Mouse (Mus musculus): ENCODE measurements around the gene Spdye4a. TPM values are rescaled to one million over a fixed set of nuclear protein-coding genes. Genes with fewer than 3 reads are reported as not detected.
A peak's percentile ranks its signal among the peaks of the same experiment; 100 is the strongest.

Gene Spdye4a
- total RNA-seq (2021): not detected in 2 replicates
- long read RNA-seq, experiment 1: 0 reads
- long read RNA-seq, experiment 2: 0 reads

DNA sequence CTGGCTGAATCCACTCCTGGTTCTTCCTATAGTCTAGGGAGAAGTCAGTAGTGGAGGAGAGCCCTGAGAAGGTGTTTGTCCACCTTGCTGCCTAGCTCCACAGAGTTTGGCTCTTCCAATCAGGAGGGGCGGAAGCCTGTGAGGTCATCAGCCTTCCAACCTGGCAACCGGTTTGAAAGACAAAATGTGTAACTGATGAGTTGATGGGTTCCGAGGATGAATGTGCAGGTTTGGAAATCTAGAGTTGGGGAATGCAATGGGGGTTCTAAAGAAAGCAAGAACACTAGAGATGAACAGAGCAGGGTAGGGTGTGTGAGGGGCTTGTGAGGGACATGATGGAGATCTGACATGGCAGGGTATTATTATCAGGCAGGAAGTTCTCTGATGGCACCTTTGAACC lies at the start of gene Spdye4a:
TSS of gene Spdye4a (minus strand) at position 101 of the 400 bp plus-strand sequence.
- no peak for DNase-seq

DNA sequence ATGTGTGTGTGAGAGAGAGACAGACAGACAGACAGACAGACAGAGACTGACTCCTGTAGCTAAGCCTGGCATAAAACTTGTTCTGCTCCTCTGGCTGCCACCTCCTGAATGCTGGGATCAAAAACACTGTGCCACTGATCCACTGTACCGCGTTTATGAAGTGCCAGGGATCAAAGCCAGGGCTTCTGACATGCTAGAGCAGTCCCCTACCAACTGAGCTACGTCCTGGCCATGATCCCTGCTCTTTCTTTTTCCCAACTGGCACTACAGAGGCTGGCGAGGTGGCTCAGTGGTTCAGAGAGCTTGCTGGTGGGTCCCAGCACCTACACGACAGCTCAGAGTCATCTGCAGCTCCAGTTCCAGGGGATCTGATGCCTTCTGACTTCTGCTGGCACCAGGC lies 49.1 kb upstream of the Spdye4a start:
- no peak for DNase-seq

DNA sequence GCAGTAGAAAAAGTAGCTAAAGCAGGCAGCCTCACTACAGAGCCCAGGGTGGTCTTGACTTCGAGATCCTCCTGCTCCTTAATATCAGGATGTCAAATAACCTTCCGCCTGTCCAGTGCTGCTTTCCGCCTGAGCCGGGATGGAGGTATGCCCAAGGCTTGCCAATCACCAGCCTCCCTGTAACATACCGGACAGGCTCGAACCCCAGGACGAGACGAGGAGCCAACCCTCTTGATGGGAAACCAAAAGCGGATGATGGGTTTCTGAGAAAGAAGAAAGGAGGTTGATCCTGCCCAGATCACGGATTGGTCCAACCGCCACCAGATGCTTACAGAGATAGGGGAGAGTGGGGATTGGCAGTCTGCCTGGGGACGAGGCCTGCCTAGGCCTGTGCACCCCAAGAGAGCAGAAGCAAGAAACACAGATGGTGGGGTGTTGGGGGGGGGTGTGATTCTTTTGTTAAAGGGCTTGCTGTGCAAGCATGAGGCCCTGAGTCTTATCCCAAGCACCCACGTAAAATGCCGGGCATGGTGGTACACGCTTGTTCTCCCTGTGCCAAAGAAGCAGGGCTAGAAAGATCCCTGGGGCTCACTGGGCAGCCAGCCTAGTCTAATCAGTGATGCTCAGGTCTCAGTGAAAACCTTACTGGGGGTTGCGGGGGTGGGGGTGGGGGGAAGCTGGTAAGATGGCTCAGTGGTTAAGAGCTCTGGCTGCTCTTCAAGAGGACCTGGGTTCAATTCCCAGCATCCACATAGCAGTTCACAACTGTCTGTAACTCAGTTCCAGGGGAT lies 46.0 kb upstream of the Spdye4a start:
- DNase-seq: no peak

DNA sequence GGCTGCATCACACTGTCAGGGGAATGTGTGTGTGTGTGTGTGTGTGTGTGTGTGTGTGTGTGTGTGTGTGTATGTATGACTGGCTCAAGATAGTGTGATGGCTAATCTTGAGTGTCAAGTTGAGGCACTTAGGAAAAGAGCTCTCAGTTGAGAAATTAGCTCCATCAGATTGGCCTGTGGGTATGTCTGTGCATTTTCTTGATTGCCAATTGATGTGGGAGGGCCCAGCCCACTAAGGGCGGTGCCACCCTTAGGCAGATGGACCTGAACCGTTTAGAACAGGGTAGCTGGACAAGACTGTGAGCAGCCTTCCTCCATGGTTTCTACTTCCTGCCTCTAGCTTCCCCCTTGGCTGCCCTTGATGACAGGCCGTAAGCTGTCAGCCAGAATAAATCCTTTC lies 45.4 kb upstream of the Spdye4a start:
- DNase-seq: no peak

DNA sequence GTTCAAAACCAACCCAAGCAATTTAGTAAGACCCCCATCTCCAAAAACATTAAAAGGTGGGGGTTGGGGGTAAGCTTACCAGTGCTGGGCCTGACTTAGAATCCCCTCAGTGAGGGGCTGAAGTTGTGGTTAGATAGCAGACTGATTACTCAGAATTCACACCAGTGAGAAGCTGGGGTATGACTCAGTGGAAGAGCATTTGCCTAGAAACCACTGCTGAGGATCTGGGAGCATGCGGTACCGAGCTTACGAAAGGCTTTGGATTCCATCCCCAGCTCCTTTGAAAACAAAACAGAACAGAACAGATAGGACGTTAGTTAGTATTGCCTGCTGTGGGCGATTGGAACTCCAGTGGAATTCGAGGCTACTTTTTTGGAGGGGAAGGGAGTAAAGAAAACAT lies 45.0 kb upstream of the Spdye4a start:
- no peak for DNase-seq

DNA sequence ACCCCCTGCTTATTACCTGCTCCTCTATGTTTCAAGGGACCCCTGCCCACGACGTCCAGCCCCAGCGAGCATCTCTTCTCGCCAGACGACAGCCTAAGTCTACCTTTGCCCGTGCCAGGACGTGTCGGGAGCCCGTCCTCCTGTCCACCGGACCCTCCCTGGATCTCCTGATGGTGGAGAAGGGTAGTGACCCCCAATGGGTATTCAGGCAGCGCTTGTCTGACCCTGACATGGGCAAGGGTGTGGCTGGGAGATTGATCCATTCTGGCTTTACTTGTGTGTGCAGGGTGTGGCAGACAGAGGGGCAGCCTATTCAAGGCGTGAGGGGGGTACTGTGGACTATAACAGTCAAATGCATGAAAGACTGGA lies 43.4 kb upstream of the Spdye4a start:
- DNase-seq: no peak

DNA sequence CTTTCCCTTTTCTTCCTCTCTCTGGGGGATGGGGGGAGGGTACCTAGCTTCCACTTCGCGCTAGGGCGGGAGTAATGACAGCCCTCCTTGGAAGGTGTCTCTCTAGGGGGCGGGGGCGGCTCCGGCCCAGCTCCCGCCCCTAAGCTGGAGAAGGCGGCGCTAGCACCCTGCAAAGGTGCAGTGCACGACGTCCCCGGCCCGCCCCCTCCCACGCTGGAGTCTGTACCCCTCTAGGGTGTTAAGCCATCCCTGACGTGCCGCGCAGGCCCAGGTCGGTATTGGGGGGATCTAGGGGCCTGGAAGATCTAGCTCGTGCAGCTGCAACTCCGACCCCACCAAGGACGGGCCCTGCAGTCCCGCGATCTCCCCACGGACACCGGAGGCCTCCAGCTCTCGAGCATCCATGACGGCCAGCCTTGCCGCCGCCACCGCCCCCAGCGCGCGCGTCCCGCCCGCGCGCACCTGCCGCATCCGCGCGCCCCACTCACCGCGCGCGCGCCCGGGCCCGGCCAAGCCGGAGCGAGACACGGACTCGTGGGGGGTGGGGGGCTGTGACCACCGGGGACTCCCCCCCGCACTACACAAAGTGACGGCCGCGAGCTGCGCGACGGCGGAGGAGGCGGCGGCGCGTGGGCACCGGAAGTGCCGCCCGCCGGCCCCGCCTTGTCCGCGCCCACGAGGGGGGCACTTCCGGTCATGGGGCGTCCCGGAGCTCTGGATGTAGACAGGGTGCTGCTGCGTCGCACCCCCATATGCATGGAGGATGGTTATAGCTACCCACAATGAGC lies 42.9 kb upstream of the Spdye4a start, which contains the start of gene Zfp316:
TSS of gene Zfp316 (minus strand) at position 660 of the 788 bp plus-strand sequence.
- DNase-seq: peak; percentile 87

DNA sequence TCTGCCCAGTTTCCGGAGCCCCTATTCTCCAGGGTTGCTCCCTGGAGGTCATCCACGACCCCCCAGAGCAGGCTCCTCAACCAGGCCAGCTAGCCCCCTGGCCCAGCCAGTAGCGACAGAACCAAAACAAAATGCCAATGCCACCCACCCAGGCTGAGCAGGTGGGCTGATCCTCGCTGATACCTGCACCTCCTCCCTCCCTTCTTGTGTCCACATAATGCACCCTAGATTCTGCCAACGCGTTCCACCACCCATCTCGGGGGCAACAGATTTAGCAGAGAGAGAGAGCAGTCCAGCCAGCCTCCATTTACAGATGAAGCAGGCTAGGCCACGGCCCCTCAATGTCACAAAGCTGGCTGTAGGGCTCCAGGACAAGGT lies 42.3 kb upstream of the Spdye4a start:
- no peak for DNase-seq

DNA sequence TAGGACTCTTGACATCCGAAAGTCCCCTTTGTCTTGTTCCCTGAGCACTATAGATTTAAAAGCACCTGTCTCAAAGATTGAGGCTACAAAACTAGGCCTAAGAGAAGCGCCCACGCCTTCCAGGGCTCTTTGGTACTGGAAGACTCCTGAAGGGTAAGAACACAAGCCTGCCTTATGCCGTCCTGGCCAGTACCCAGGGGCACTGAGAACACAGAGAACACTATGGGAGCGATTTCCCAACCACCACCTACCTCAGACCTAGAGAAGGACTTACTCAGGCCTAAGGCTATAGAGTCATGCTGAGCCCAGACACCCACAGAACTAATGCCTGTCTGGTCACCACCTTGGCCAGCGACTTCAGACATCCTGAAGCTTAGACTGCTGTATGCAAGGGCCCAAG lies 40.1 kb upstream of the Spdye4a start:
- no peak for DNase-seq

DNA sequence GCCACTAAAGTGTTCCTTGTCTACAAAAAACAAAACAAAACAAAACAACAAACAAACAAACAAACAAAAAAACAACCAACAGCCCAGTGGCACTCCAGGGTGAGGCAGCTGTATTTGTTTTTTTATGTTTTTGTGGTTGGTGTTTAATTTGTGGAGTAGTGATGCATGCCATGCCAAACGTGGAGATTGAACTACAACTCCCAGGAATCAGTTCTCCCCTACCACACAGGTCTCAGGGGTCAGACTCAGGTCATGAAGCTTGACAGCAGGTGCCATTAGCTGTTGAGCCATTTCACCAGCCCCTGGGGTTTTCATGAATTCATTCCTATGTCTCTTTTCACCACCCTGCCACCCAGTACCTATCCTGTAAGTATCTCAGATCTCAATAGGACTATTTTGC lies 38.7 kb upstream of the Spdye4a start:
- no peak for DNase-seq

DNA sequence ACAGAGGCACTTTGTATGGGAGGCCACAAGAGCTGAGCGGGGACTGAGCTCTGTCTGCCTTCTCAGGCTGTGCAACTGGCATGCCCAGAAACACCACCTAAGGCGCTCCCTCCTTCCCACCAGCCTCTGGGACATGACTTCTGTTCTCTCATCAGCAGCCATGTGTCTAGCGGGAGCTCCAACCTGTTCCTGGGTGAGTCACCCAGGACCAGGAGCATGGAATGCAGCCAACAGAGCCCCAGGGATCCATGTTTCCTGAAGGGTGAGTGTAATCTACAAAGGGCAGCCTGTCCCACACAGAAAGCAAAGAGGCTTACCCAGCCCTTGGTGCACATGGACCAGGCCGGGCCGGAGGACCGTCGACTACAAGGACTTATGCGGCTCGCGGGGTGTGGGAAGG lies 38.0 kb upstream of the Spdye4a start:
- peak; percentile 72 for DNase-seq

DNA sequence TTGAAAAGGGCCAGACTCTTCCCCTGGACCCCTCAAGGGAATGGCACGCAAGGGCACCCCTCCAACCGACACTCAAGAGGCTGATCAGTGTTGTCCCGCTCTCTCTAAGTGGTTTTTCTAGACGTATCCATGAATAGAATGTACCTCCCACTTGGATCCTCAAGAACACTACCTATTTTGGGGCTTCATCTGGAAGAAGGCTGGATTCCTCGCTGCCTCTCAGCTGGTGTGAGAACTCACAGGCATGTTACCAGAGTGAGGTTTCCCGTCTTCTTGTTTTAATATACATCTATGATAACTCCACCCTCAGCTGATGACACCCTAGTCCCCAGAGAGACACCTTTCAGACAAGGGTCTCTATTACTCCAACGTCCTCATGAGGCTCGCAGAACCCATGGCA lies 34.9 kb upstream of the Spdye4a start:
- DNase-seq: no peak

DNA sequence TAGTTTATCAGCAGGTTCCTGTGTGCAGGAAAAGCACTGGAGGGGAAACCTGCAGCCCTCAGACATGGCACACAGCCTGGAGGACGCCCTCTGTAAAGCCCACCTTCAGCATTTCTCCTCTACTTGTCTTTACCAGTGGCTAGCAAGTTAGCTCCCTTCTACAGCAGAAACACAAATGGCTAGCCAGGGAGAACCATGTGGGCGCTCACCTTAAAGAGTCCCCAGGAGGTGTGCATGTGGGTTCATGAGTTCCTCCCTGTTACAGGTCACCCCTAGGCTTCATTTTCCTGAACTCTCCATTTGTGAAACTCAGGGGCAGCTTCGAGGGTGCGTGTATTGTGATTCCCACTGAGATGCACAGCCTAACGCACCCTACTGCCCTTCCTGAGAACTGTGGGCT lies 29.1 kb upstream of the Spdye4a start:
- DNase-seq: no peak

DNA sequence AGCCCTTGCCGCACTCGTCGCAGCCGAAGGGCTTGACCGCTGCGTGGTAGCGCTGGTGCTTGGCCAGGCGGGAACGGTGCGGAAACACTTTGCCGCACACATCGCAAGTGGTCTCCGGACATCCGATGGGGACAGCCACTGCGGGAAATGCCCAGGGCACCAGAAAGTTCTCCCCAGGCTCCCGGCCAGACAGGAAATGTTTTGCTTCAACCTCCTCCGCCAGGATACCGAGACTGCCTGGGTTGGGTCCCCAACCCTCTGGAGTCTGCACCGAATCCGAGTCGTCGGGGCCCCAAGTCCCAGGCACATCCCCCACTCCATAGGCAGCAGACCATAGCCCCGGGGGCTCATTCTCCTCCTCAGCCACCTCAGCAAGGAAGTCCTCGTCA lies 28.4 kb upstream of the Spdye4a start:
- no peak for DNase-seq

DNA sequence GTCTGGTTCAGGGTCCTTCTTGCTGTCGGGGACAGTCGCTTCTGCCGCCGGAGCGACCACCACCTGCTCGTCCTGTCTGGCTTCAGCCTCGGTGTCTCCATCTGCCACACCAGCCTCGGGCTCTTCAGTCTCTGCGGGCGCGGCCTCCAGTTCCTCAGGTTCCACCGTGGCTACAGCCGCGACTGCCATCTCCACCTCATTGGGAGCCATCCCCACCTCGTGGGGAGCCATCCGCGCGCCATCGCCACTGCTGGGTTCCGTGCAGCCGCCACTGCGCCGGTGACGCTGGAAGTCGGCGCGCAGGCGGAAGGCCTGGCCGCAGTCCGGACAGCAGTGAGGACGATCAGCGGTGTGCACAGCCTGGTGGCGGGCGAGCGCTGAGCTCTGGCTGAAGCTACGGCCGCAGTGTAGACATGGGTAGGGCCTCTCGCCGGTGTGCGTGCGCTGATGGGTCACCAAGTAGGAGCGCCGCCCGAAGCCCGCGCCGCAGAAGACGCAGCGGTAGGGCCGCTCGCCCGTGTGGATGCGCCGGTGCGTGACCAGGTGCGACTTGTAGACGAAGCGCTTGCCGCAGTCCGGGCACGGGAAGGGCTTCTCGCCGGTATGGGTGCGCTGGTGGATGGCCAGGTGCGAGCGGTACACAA lies 27.9 kb upstream of the Spdye4a start:
- DNase-seq: no peak

DNA sequence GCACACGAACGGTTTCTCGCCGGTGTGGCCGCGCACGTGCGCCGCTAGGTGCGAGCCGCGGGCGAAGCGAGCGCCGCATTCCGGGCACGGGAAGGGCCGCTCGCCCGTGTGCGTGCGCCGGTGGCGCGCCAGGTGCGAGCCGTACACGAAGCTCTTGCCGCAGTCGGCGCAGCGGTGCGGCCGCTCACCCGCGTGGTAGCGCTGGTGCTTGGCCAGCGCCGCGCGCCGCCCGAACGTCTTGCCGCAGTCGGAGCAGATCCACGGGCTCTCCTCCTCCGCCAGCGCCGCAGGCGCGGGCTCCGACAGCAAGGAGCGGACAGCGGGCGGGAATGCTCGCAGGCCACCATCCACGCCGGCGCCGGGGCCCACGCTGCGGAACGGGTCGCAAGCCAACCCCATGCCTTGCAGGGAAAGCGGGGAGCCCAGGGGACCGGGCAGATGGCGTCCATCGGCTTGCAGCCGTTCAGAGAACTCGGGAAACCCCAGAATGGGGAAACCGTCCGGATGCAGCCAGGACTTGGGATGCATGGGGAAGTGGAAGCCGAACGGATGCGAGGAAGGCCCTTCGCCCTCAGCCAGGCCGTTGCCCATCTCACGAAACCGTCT lies 27.3 kb upstream of the Spdye4a start:
- DNase-seq: no peak

DNA sequence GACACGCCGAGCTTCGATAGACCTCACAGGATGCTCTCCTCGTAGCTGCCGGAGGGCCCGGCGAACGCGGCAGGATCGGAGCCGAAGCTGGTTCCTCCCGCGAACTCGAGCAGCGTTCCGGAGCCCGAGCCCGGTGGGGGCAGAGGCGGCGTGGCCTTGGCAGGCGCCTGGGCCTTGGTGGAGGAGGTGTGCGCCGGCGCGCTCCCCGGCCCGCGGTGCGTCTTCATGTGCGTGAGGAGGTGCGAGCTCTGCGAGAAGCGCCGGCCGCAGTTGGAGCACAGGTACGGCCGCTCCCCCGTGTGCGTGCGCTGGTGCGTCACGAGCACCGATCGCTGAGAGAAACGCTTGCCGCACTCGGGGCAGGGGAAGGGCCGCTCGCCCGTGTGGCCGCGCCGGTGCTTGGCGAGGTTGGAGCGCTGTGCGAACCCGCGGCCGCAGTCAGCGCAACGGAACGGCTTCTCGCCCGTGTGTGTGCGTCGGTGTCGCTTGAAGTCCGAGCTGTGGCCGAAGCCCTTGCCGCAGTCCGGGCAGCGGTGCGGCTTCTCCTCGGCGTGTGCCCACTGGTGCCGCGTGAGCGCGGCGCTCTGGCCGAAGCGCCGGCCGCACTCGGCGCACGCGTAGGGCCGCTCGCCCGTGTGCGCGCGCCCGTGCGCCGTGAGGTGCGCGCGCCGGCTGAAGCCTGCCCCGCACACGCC lies 26.6 kb upstream of the Spdye4a start:
- DNase-seq: peak; percentile 35

DNA sequence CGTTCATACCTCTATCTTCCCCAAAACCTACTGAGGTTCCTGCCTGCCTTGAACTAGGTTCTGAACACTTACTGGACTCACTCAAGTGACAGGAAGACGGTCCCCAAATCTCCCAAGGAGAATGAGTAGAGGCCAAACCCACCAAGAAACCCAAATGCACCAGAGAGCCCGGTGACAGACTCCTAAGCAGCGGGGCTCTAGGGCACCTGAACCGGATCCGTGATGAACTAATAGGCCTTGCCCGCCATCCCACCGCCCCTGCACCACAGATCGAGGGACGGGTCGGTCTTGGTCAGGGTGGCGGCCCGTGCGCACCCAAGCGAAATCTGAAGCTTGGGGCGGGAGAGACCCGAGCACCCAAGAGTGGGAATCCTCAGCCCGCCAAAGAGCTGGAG lies 26.1 kb upstream of the Spdye4a start:
- DNase-seq: no peak

DNA sequence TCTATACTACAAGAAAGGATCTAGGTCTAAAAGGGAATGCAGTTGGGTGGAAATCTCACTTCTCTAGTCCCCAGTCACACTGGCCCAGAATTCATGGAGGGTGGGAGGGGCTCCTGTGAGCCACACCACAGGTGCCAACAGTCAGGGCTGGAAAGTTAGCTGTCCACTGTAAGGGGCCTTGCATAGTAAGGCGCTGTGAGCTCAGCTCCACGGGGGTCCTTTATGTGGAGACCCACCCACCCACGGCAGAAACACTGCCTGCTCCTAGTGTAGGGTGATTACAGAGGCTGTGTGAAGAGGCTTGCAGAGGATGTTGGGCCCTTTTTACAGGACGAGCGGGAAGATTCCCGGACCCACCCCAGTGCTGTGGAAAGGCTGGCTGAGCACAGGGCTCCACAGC lies 25.3 kb upstream of the Spdye4a start:
- DNase-seq: no peak

DNA sequence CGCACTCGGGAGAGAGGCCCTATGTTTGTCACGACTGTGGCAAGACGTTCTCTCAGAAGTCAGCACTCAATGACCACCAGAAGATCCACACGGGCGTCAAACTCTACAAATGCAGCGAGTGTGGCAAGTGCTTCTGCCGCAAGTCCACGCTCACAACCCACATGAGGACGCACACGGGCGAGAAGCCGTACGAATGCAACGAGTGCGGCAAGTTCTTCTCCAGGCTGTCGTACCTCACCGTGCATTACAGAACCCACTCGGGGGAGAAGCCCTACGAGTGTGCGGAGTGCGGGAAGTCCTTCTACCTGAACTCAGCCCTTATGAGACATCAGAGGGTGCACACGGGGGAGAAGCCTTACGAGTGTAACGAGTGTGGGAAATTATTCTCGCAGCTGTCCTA lies 18.2 kb upstream of the Spdye4a start:
- no peak for DNase-seq

DNA sequence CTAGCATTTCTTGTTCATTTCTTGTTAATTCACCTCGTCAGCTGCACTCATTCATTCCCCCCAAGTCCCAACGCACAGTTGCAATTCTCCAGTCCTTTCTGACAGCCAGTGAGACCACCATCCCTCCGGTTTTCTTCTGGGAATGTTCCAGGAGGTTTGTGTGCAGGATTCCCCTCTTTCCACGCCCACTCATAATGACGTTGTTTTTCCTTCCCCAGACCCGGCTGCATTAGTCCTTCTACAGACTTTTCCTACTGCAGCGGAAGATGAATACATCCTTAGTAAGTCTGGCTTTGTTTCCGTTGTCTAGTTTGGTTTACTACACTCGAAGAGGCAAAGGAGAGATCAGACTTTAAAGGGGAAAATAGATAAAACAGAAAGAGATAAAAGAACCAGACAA lies 9.3 kb upstream of the Spdye4a start:
- no peak for DNase-seq

DNA sequence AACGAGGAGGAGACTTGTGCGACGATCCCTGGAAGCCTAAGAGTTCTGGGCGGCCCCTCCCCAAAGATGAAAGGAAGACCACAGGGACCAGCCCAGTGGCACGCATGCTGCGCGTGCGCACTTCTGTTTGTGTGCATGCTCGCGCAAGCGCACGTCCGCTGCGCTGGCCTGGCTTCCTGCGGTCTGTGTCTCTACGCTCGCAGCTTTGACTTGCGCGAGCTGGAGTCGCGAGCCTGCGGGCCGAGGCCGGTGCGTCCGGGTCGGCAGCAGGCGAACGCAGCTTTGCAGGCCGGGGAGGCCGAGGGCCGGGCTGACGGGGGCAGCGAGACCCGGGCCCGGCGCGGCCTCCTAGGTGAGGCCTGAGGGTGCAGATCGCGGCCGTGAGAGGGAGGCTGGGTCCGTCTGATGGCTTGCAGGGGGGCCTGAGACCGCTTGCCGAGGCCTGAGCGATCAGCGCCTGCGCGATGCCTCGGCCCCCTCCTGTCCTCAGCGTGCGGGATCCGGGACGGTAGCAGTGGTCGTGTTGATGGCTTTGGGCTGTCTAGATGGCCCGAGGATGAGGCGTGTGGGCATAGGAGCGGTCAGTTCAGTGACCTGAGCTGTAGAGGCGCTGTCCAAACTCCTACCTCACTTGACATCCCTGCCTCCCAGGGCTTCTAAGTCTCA lies 8.5 kb upstream of the Spdye4a start, which contains the start of gene Zfp12:
TSS of gene Zfp12 (plus strand) at position 136 of the 666 bp plus-strand sequence.
- DNase-seq: peak; percentile 95

Measured in adrenal gland, postnatal 14 days (tissue).